Mouse (Mus musculus) cerebellum, postnatal 14 days (tissue): ENCODE measurements around the gene Adam19.
"Not testable (repeated sequence)": the region's sequence is repeated elsewhere in the genome, so short reads cannot be mapped to it uniquely, and the experiment has no call there.

Experiments used
- DNase-seq, 2 experiments: peaks; one replicate each; pipeline ENCODE4 v3.0.0; 2021; ENCODE audit warnings: mixed read lengths in 2 of 2

The Adam19 gene

DNA sequence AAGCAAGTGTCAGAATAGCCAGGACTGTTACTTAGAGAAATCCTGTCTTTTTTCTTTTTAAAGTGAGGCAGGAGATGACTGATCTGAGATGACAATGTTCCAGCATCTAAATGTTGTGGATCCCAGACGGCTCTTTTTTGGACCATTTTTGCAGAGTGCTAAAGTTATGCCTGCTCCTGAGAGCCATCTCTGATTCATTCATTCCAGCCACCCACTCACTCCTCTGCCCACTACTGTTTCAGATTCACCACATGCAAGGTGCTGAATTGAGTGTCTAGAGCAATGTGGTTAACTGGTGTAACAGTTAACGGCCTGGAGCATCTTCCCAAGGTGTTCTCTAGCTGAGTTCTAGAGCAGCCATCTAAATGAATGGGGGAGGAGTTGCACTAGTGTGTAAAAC is 79.1 kb downstream of the Adam19 start:
- no peak for DNase-seq

DNA sequence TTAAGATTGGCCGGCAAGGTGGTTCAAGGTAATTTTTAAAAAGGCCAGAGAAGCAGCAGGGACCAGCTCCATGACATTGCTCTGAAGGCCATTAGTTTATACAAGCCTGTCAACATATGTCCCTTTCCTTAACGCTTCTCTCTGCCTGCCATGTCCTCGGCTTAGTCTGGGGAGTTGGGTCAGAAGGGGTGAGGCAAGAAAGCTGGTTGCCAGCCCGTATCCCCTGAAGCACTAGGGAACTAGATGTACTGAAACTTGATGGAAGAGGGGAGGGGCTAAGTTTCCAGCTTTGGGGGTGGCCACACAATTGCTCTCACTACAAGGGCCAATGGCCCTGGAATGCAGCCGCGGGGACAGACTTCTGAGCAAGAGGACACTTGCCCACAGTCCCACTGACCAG is 87.5 kb downstream of the Adam19 start:
- DNase-seq, result no peak

DNA sequence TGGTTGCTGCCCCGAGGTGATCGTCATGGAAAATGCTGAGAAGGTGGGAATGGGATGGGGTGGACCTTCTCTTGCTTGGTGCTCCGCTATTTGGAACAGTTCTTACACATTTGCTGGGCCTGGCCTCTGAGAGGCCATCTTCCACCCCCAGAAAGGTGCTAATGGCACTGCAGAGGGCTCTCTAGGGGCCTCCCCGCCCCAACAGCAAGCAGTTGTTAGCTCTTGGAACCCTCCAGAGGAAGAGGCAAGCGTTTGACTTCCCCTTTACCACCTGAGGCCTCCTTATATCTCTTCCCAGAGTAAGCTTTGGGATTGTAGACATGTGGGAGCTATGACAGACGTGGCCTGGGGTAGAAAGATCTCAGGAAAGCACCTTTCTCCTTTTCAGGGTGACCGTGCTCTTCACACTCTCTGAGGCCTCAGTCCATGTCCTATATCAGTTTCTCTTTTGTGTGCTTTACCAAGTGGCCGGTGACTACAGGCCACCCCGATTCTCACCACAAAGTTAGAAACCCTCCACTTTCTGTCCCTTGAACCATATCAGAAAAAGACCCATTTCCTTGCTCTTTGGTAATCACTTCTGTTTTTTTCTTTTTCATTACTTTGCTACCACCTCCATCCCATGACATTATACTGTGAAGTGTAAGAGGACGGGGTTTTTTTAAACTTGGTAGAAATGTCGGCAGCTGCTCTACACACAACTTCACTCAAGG is 89.5 kb downstream of the Adam19 start:
- no peak for DNase-seq

DNA sequence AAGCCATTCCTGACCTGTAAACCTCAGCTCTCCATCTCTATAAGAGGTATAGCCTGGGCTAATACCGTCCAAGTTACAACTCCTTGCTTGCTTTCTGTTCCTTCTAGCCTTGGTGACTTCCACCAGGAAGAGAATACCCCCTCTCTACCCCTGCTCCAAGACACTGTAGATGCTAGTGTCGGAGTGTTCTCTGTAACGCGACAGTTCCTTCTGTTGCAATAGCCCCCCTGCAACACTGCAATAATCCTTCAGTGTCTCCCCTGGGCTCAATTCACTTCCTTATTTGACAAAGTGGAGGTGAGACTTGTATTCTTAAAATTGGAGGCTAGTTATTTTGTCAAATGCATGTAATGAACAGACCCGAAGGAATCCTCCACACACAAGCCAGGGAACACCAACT is 90.8 kb downstream of the Adam19 start:
- no peak for DNase-seq

DNA sequence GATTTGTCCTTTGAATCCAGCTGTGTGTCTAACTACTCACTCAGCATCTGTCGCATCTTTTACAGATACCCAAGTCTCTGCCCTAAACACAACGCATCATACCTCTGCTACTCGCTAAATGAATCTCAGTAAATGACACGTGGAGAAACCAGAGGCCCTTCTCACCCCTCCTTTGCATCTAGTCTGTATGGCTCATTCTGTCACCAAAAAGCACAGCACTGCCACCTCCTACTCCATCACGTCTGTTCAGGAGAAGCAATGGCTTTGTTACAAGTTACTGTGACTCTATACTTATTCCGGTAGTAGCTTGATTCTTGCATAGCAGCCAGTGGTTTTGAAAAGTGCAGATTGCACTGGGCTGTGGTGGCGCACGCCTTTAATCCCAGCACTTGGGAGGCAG is 101.2 kb downstream of the Adam19 start:
- DNase-seq, result no peak

DNA sequence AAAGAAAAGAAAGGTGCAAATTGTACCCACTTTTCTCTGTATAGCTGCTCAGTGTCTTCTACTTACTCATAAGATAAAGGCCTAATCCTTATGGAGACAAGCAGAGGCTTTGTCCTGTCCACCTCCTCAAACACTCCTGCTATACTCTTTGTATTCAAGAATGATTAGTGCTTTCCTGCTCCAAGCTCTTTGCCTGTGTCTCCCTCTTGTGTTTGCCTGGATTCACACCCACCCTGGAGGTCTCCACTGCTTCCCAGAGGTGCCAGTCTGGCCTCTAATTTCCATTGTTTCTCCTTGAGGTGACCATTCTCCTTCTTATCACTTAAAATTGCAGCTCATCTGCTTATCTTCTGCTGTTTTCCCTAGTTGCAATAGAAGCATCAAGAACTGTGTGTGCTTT is 101.7 kb downstream of the Adam19 start:
- DNase-seq, result no peak

DNA sequence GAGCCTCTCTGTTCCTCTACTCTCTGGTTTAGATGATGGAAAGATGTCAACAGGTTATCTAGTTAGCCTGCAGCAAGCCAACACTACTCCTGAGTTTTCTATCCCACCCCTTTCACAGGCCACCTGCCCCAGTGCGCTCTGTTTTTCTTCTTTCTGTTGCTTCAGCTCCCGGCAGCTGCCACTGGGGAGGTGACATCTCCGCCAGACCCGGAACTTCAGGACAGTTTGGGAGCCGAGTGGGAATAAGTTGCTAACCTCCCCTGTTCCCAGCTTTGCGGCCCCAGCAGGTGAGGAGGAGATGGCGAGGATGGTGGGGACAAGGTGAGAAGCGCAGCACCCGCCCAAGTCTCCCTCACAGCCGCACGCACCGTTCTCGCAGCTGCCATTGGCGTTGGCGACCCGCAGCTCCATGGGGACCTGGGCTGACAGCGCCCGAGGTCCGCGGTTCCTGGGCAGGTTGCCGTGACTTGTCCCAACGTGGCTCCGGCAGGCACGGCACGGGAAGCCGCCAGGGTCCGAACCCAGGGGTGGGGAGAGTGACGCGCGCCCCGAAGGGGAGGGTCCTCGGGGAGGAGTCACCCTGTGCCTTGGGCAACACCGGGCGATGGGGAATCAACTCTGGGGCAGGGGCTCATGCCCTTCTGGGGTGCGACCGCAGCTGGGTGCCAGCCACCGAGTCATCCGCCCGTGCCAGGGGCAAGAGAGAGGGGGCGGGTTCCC is 110.2 kb downstream of the Adam19 start, which contains the start of gene Nipal4:
Gene Nipal4, minus strand, starts transcription at position 643 of the 720 bp plus-strand sequence.
- no peak for DNase-seq

DNA sequence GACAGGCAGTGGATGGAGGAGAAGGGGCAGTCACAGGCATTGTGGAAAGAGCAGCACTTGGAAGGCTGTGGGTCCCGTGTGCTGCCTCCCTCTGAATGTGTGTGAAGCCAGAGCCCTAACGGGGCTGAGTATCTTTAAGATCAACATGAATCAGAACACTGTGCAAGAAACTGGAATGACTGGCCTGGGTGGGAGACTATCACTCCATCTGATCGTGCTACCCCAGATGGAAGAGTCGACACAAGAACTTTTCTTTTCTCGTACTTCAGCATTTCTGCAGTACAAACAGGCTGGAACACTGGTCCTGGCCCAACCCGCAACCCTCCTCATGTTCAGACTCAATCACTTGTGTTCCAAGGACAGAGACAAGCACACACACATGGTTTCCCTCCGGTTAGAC is 112.7 kb downstream of the Adam19 start:
- no peak for DNase-seq

DNA sequence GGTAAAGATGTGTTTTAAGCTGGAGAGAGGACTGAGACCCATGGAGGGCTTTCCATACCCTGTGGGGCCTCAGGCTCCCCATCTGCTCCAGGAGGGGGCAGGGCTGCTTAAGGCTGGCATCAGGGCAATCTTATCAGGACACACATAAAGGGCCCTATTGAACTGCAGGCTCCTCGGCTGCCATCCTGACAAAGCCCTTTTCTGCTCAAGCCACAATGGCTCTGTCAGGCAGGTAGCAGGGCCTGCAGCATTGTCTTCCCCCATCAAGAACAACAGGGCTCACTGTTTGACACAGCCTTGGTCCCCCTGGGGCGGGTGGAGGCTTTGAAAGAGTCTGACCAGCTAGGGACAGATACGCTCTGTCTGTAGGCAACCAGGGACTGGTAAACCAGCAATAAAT is 114.1 kb downstream of the Adam19 start:
- no peak for DNase-seq

DNA sequence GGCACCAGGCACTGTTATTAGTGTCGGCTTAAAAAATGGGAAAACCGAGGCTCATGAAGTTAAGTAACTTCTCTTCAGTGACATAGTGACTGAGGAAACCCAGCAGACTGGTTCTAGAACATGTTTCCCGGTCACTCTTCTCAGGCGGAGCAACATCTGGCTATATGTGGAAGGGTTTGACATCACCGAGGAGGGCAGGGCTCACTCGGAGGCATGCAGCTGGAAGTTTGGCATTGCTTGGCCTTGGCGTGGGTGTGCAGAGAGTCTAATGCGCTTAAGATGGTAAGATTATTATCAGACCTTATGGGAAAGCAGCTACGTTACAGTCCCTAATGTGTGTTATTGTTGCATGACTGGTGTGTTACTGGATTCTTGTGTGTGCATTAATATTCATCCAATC is 116.3 kb downstream of the Adam19 start:
- DNase-seq, result no peak

DNA sequence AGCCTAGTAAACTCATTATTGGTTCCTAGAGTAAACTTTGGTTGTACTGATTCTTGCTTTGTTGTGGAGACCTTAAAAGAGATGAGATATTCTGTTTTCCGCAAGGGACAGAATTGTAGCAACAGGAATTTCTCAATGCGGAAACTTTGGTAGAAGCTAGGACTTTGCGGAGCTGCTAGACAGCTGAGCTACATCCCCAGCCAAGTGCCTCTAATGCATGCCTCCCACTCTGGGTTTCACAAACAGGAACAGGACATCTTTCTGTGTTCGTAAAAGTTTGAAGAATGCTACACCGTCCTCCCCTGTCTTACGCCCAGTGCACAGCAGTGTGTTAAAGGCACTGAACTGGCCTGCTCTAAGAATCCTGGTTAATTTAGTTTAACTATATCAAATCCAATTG is 120.4 kb downstream of the Adam19 start:
- no peak for DNase-seq

DNA sequence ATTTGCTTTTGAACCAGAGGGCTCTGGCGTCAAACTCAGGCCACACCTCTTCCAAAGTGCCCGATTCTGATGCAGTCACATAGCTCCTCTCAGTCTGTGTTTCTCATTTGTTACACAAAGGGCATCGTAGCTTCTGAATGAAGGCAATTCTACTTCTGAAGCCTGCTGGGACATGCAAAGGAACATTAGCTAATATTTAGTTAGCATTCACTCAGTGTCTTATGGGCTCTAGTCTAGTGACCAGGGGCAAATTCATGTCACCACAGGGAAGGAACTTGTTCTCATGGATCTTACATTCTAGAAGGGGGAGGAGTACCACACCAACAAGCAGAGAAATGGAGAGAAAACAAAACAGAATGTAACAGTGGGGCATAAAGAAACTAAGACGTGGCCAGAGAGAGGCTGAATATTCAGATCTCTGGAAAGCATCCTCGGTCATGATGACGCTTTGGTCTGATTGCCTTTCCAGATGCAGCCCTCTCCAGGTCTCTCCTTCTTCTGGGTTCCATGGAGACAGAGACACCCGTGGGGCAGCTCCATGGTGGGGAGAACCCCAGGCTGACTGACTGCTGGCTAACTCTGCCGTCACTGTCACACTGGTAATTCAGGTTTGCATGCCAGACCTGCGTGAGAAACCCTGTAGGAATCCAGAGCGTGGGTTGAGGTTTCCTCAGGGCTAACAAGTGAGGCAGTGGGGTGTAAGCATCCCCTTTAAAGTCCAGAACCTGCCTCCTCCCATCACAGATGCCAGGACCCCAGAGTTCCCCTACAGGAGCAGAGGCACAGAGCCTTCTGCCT is 121.7 kb downstream of the Adam19 start:
- DNase-seq, result no peak

DNA sequence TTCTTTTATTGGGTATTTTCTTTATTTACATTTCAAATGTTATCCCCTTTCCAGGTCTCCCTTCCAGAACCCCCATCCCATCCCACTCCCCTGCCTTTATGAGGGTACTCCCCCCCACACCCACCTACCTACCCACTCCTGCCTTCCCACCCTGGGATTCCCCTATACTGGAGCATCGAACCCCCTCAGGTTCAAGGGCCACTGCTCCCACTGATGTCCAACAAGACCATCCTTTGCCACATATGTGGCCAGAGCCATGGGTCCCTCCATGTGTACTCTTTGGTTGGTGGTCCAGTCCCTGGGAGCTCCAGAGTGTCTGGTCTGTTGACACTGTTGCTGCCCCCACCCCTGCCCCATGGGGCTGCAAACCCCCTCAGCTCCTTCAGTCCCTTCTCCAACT is 126.2 kb downstream of the Adam19 start:
- not testable (repeated sequence) for DNase-seq

DNA sequence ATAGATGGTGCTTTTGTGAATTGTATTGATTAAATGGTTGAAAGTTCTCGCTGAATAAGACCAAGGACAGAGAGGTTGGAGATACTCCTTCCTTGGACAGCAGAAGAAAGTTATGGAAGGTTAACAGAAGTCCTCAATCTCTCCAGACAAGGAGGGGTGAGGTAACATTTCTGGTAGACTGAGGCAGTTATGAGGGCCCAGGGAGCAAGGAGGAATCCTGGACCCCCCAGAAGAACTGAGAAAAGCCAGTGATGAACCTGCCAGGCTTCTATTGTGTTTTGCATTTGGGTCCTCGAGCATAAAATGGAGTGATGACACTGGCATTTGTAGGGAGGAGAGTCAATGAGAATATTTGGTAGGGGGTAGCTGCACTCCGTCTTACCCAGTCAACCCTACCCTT is 129.2 kb downstream of the Adam19 start:
- no peak for DNase-seq

DNA sequence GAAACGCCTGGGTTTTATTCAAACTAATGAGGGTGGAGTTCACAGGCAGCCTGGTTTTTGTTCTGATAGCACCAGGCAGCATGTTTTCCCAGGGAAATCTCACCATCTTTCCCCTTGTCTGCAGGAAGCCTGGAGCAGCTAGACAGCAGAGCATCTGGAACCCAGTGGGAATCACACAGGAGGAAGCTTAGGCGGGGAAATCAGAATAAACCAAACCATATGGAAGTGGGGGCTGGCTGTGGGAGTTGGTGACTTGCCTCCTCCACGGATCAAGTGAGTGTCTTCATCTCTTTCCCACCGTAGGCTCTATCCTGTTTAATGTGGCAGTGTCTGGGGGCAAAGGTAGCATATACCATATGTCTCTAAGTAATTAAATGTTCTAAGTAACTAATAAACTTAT is 129.7 kb downstream of the Adam19 start:
- peak in 1 of 2 experiments; percentile 31 for DNase-seq

DNA sequence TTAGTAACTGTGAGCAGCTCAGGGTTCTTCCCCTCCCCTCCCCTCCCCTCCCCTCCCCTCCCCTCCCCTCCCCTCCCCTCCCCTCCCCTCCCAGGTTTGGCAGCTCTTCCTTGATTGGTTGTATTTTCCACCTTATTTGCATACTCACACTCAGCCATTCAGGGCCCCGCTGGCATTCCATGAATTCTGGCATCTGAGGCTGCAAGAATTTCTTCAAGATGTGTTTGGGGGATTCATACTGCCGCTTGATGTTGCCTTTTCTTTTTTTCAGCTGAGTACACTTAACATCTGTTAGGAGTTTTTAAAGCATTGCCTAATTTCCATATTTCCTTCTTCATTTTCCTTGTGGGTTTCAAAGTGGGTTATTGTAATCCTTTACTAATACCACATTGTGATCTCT is 132.5 kb downstream of the Adam19 start:
- no peak for DNase-seq

DNA sequence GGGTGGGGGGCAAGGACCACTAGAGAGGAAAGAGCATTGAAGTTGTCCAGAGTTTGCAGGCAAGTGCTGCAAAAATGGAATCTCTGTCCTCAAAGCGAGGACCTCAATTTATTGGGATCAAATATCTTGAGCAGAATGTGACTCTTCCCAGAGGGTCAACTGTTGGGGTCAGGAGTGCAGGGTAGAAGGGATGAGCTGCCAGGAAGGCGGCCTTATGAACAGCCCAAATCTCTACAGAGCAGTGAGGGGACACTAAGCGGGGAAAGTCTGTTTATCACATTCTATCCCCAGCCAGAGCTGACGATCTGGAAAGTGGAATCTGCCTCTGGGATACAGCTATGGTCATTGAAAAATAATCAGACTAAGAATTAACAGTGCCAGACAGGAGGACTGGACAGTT is 138.4 kb downstream of the Adam19 start:
- DNase-seq, result no peak
